Mouse (Mus musculus): ENCODE measurements around the gene Pde7b.

DNA sequence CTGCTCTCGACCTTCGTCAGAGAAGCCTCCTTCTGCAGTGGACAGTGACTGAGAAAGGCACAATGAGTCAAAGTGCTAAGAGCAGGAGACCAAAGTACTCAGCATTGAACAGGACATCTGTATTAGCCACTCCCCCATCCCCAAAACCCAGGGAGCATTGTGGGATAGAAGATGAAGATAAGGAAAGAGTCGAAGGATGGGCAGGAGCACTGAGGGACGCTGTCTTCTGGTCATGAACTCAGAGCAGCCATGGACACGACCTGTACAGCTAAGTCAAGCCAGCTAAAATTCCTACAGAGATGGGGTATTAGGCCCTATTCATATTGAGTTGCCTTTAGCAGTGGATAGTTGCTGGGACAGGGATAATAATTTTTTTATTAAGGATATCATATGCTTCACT, 321.9 kb downstream of the Pde7b start:
- TF ChIP-seq CTCF (IDR thresholded peaks at IDR 0.05), result no peak
- TF ChIP-seq EP300 (IDR thresholded peaks at IDR 0.05), result no peak
